Mouse (Mus musculus) liver, adult 2 months (tissue): ENCODE measurements at regions not wholly inside any gene's neighbourhood (a gene's known extent, or its start where the extent isn't known, plus 50 kb on each side); places are given as distances from the start of the nearest gene placed in this dataset.
A peak's percentile ranks its signal among the peaks of the same experiment; 100 is the strongest.

Source experiments
- DNase-seq: peaks from one replicate; pipeline ENCODE4 v3.0.0-alpha.2; 2011; ENCODE audit warnings: low read depth, low spot score; ENCODE audit errors: extremely low read depth
- H3K27ac ChIP-seq: fragments of 200-500 bp; replicated peaks from 2 replicates; pipeline ENCODE4 v1.5.1; 2012; ENCODE audit warnings: low read depth, mild to moderate bottlenecking, control low read depth, inconsistent platforms, low read length; ENCODE audit not compliant: insufficient read depth
- H3K27me3 ChIP-seq: fragments of 200-500 bp; 2 replicates; pipeline ENCODE4 v1.6.1; 2012; ENCODE audit warnings: mild to moderate bottlenecking, moderate library complexity, low read length, inconsistent platforms; ENCODE audit not compliant: control insufficient read depth, insufficient read depth
- H3K36me3 ChIP-seq: fragments of 200-500 bp; 2 replicates; pipeline ENCODE4 v1.6.1; 2012; ENCODE audit warnings: low read length, inconsistent platforms; ENCODE audit not compliant: control insufficient read depth, insufficient read depth
- H3K4me1 ChIP-seq: fragments of 200-500 bp; 2 replicates; pipeline ENCODE4 v1.6.1; 2011; ENCODE audit warnings: low read length; ENCODE audit not compliant: control insufficient read depth, insufficient read depth
- H3K4me3 ChIP-seq: fragments of 200-500 bp; 2 replicates; pipeline ENCODE4 v1.5.1; 2011; ENCODE audit warnings: low read depth, mild to moderate bottlenecking, control low read depth, low read length, moderate library complexity; ENCODE audit not compliant: insufficient read depth
- H3K79me2 ChIP-seq: fragments of 200-500 bp; 2 replicates; pipeline ENCODE4 v1.6.1; 2012; ENCODE audit warnings: inconsistent platforms, mild to moderate bottlenecking, low read length, moderate library complexity; ENCODE audit not compliant: control insufficient read depth, insufficient read depth
- H3K9ac ChIP-seq: fragments of 200-500 bp; 2 replicates; pipeline ENCODE4 v1.6.1; 2012; ENCODE audit warnings: low read depth, mild to moderate bottlenecking, control low read depth, inconsistent platforms, low read length
- CTCF ChIP-seq: fragments of 200-500 bp; IDR thresholded peaks from 2 replicates; pipeline ENCODE4 v1.5.1; 2011; ENCODE audit warnings: low read depth, low read length, control low read depth
- POLR2A ChIP-seq: fragments of 200-500 bp; IDR thresholded peaks from 2 replicates; pipeline ENCODE4 v1.6.1; 2011; ENCODE audit warnings: low read length, control low read depth; ENCODE audit not compliant: insufficient read depth; ENCODE audit errors: extremely low read depth
- WGBS: fragments of 180-500 bp; shearing (Covaris S2); methylation state at CpG from one replicate; pipeline ENCODE4 v1.1.7; 2018; 5-methylcytosine and 5-hydroxymethylcytosine counted together

DNA sequence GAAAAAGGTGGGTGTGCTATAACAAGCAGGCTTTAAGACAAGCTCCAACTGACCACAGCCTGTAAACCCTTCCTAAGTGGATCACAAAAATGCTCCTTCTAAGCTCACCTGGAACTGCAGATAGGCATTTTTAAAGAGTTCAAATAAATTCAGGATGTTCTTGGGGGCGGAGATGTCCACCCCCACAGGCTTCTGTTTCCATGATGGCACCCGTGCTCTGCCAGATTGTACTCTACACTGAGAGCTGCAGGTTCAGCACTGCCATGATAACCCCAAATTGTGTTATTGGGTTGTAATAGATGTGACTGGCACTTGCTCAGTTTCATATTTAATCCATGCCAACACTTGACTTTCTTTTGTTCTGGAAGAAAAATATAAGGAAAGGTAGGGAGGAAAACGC, 158.8 kb downstream of the Fam84b start:
- Histone ChIP-seq H3K27ac (no peak overlapping the region), H3K27me3 (no peaks in the 10 kb centered on the region), H3K79me2 (no peaks in the 10 kb centered on the region), H3K36me3 (no peaks in the 10 kb centered on the region), H3K9ac (no peak overlapping the region), H3K4me1 (peaks cover 3% of the 10 kb centered on the region; the same call in 1 of the 2 replicates), H3K4me3 (no peak overlapping the region)
- 90% methylated on average over 3 of the region's 3 CpGs for WGBS
- no peak for DNase-seq
- TF ChIP-seq POLR2A: no peak
- TF ChIP-seq CTCF: no peak

DNA sequence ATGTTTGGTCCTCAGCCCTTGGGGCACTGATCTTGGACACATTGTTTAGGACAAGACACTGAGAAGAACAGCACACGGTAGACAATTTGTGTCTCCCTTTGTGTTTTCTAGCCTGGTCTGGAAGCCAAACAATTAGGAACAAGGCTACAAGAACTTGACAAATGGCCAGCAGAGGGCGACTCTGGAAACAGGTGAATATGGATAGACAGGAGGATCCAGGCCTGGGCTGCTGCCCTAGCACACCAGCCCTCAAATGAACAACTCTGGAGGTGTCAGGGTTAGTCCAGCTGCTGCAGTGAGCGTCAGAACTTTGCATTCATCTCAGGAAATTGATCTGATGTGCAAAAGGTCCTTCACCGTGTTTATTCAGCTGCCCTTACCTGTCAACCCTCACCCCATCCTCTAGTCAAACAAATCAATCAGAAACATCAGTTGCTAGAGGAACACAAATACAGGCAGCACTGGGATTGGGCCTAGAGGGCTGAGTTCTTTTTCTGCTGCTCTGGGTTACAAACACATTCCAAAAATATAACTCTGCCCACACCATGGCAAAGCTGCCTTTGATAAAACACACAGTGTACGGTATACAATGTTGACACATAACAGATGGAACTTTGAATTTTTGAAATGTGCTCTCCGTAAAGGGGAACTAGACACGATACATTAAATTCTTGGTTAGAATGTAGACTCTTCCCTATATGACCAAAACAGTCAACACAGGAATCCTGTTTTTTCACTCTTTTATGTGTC, 159.7 kb downstream of the Fam84b start:
- 47% methylated on average over 7 of the region's 7 CpGs for WGBS
- Histone ChIP-seq H3K36me3 (no peaks in the 10 kb centered on the region), H3K79me2 (no peaks in the 10 kb centered on the region), H3K4me3 (no peak overlapping the region), H3K27ac (no peak overlapping the region), H3K4me1 (peaks cover 3% of the 10 kb centered on the region; the same call in 1 of the 2 replicates), H3K27me3 (no peaks in the 10 kb centered on the region), H3K9ac (no peak overlapping the region)
- DNase-seq: peak; percentile 44
- TF ChIP-seq POLR2A (no peak), CTCF (peak; percentile 48)

DNA sequence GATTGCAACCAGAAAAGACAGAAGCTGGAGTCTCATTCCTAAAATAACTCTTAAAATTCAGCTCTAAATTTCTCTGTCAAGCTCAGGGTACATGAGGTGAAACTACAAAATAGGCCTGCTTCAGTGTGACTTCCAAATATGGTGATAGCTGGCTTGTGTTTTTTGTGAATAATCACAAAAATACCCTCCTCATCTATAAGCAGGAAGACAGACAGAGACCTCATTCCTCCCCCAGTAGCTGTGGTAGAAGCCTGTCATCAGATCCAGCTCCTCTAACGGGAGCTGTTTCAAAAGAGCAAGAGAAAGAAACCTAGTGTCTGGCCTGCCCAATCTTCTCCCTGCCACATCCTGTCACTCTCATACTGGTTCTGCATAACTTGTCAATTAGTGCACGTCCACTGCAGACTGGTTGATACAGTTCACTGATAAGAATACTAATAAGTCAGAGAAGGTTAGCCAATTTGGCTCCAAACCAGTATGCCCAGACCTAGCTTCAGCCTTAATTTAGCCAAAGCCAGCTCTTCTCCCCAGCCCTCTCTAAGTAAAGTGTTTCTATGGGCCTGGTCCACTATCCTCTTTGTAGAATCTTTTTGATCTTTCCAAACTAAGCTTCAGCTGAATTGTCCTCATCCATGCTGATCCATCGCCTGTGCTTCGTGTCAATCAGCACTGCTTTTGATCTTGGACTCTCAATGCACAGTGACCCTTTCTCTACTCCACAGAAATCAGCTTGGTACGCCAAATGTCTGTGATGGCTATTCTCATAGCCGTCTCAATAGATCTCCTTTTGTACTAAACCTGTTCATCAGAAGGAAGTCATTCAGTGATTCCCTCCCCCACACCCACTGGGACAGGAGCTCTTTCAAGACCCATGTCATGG, 160.6 kb downstream of the Fam84b start:
- DNase-seq: peak; percentile 22
- no peak for TF ChIP-seq CTCF
- TF ChIP-seq POLR2A: no peak
- H3K9ac ChIP-seq: no peak overlapping the region
- H3K4me3 ChIP-seq: no peak overlapping the region
- H3K4me1 ChIP-seq: peaks cover 3% of the 10 kb centered on the region; the same call in 1 of the 2 replicates
- no peaks in the 10 kb centered on the region for H3K79me2 ChIP-seq
- no peaks in the 10 kb centered on the region for H3K36me3 ChIP-seq
- no peak overlapping the region for H3K27ac ChIP-seq
- H3K27me3 ChIP-seq: no peaks in the 10 kb centered on the region
- 65% methylated on average over 6 of the region's 6 CpGs for WGBS

DNA sequence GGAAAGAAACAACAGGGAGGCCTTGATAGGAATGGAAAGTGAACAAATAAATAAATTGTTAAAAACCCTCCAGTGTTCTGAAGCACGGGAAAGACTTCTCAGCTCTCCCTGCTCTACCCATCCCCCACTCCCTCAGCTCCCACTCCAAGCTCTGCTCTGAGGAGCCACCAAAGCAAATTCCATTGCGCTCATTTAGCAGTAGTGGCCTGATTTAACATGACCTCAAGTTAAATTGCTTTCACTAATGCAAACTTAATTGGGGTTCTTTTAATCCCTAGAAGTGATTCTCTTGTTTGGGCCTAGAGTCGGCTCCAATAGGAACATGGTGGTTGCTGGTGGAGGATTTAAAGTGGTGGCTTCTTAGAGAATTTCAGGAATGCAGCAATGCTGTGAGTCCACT, 161.4 kb downstream of the Fam84b start:
- Histone ChIP-seq H3K36me3 (no peaks in the 10 kb centered on the region), H3K4me1 (peaks cover 3% of the 10 kb centered on the region; the same call in 1 of the 2 replicates), H3K4me3 (no peak overlapping the region), H3K9ac (no peak overlapping the region), H3K27ac (no peak overlapping the region), H3K79me2 (no peaks in the 10 kb centered on the region), H3K27me3 (no peaks in the 10 kb centered on the region)
- TF ChIP-seq CTCF (no peak), POLR2A (no peak)
- WGBS: 82% methylated on average over 3 of the region's 3 CpGs
- DNase-seq: peak; percentile 18

DNA sequence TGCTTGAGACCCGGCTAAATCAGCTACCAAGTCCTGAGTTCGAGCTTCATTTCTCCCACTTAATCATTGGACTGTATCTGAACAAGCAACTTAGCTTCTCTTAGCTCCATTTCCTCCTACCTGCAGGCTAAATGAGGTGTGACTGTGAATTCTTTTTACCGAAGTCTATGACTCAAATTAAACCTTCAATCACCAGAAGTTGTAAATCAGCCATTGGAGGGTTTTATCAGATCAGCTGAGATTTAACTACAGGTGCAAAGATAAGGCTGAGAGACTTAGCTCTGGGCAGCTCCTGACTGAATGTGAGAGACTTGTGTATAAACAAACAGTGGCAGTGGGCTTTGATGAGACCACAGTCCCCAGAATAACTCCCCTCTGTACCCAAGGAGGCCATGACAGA, 176.2 kb downstream of the Fam84b start:
- no peaks in the 10 kb centered on the region for H3K27me3 ChIP-seq
- H3K79me2 ChIP-seq: no peaks in the 10 kb centered on the region
- TF ChIP-seq POLR2A: no peak
- TF ChIP-seq CTCF: no peak
- H3K4me1 ChIP-seq: no peaks in the 10 kb centered on the region
- H3K9ac ChIP-seq: no peak overlapping the region
- H3K27ac ChIP-seq: no peak overlapping the region
- 77% methylated on average over 3 of the region's 3 CpGs for WGBS
- H3K4me3 ChIP-seq: no peak overlapping the region
- H3K36me3 ChIP-seq: no peaks in the 10 kb centered on the region
- no peak for DNase-seq
